Mouse (Mus musculus) CH12.LX (cell line): ENCODE measurements at regions not wholly inside any gene's neighbourhood (a gene's known extent, or its start where the extent isn't known, plus 50 kb on each side); places are given as distances from the start of the nearest gene placed in this dataset.

Experiments
- CTCF ChIP-seq, 2 experiments: IDR thresholded peaks in 1 of 2; conservative IDR thresholded peaks in 1 of 2; 2 replicates each; pipeline ENCODE4 v1.5.1; 2011 to 2012; ENCODE audit warnings: low read depth in 2 of 2, low read length in 2 of 2, improper control_type of control experiment in 1 of 2, inconsistent platforms in 1 of 2, mild to moderate bottlenecking in 1 of 2, moderate library complexity in 1 of 2
- E2F4 ChIP-seq: IDR thresholded peaks from 2 replicates; pipeline ENCODE4 v1.6.1; 2011; ENCODE audit warnings: low read depth, low read length, improper control_type of control experiment; ENCODE audit not compliant: insufficient replicate concordance
- EP300 ChIP-seq: IDR thresholded peaks from 2 replicates; pipeline ENCODE4 v1.6.1; 2011; ENCODE audit warnings: low read length, improper control_type of control experiment
- GABPA ChIP-seq: IDR thresholded peaks from 2 replicates; pipeline ENCODE4 v1.6.1; 2012; ENCODE audit warnings: low read depth, low read length, improper control_type of control experiment, inconsistent platforms; ENCODE audit not compliant: insufficient replicate concordance
- HCFC1 ChIP-seq: IDR thresholded peaks from 2 replicates; pipeline ENCODE4 v1.6.1; 2012; ENCODE audit warnings: low read depth, mild to moderate bottlenecking, inconsistent platforms, low read length, improper control_type of control experiment
- KAT2A ChIP-seq: IDR thresholded peaks from 2 replicates; pipeline ENCODE4 v1.6.1; 2012; ENCODE audit warnings: low read length, improper control_type of control experiment, inconsistent platforms; ENCODE audit not compliant: insufficient replicate concordance
- MAFK ChIP-seq: IDR thresholded peaks from 2 replicates; pipeline ENCODE4 v1.6.1; 2011; ENCODE audit warnings: low read length, improper control_type of control experiment; ENCODE audit not compliant: insufficient replicate concordance
- MEF2A ChIP-seq: IDR thresholded peaks from 2 replicates; pipeline ENCODE4 v1.6.1; 2014; ENCODE audit warnings: low read depth, mild to moderate bottlenecking, inconsistent platforms, low read length, improper control_type of control experiment, borderline replicate concordance
- POLR2A ChIP-seq: IDR thresholded peaks from 2 replicates; pipeline ENCODE4 v1.6.1; 2011; ENCODE audit warnings: low read depth, mild to moderate bottlenecking, improper control_type of control experiment, low read length
- POLR2AphosphoS2 ChIP-seq: IDR thresholded peaks from 2 replicates; pipeline ENCODE4 v1.6.1; 2011; ENCODE audit warnings: low read depth, low read length, improper control_type of control experiment
- RAD21 ChIP-seq: IDR thresholded peaks from 2 replicates; pipeline ENCODE4 v1.6.1; 2011; ENCODE audit warnings: low read depth, mild to moderate bottlenecking, low read length, improper control_type of control experiment, moderate library complexity
- UBTF ChIP-seq: IDR thresholded peaks from 2 replicates; pipeline ENCODE4 v1.6.1; 2012; ENCODE audit warnings: low read depth, mild to moderate bottlenecking, inconsistent platforms, low read length, improper control_type of control experiment, moderate library complexity
- ZC3H11A ChIP-seq: IDR thresholded peaks from 2 replicates; pipeline ENCODE4 v1.6.1; 2012; ENCODE audit warnings: low read depth, mild to moderate bottlenecking, inconsistent platforms, low read length, improper control_type of control experiment

- TF ChIP-seq MEF2A (no peak), CTCF (conservative IDR thresholded peaks at IDR 0.05 in 1 of 2, IDR thresholded peaks at IDR 0.05 in 1 of 2; ENCODE audit: low read depth in 2 of 2, low read length in 2 of 2) (no peak), RAD21 (no peak), EP300 (no peak), POLR2A (no peak), ZC3H11A (no peak), E2F4 (no peak), POLR2AphosphoS2 (no peak), MAFK (no peak), UBTF (no peak), KAT2A (no peak), GABPA (no peak), HCFC1 (no peak)
Measured at GRCm38 (mm10) chr17:48776502-48776902, 155.7 kb upstream of the Lrfn2 start.
